Mouse (Mus musculus): ENCODE results near the gene Plxnd1. TPM values are rescaled to one million over a fixed set of nuclear protein-coding genes. Genes with fewer than 3 reads are reported as not detected.
A peak's percentile ranks its signal among the peaks of the same experiment; 100 is the strongest.

Gene Plxnd1
- polyA plus RNA-seq, 1 experiment from 2014 or later = 14.7 TPM

- ATAC-seq (ENCODE audit: low FRiP score) (no peak), DNase-seq (ENCODE audit: low spot score) (no peak)
- Histone ChIP-seq H3K9ac (no peak overlapping the region), H3K27me3 (ENCODE audit: control insufficient read depth, insufficient read depth, low read length) (no peaks in the 10 kb centered on the region), H3K4me1 (replicated peaks; ENCODE audit: control insufficient read depth, insufficient read depth, low read length) (no peaks in the 10 kb centered on the region), H3K4me3 (replicated peaks; ENCODE audit: low read length) (no peak overlapping the region), H3K4me2 (replicated peaks) (no peak overlapping the region), H3K36me3 (replicated peaks; ENCODE audit: control insufficient read depth, insufficient read depth) (no peaks in the 10 kb centered on the region), H3K9me3 (ENCODE audit: control insufficient read depth, low read length) (no peaks in the 10 kb centered on the region), H3K27ac (no peak overlapping the region)
- 65% methylated on average over 7 of the region's 7 CpGs for WGBS
These were observed 9.3 kb upstream of the Plxnd1 start for GRCm38 (mm10) chr6:116004069-116004468.

- no peak overlapping the region for H3K4me3 ChIP-seq (replicated peaks; ENCODE audit: low read length)
- DNase-seq (ENCODE audit: low spot score) = no peak
- 82% methylated on average over 5 of the region's 5 CpGs for WGBS
- H3K4me1 ChIP-seq (replicated peaks; ENCODE audit: control insufficient read depth, insufficient read depth, low read length) = no peaks in the 10 kb centered on the region
- no peak overlapping the region for H3K4me2 ChIP-seq (replicated peaks)
- ATAC-seq (ENCODE audit: low FRiP score) = no peak
- no peaks in the 10 kb centered on the region for H3K27me3 ChIP-seq (ENCODE audit: control insufficient read depth, insufficient read depth, low read length)
- no peaks in the 10 kb centered on the region for H3K36me3 ChIP-seq (replicated peaks; ENCODE audit: control insufficient read depth, insufficient read depth)
- no peaks in the 10 kb centered on the region for H3K9me3 ChIP-seq (ENCODE audit: control insufficient read depth, low read length)
- H3K27ac ChIP-seq = no peak overlapping the region
- no peak overlapping the region for H3K9ac ChIP-seq
These were observed 8.7 kb upstream of the Plxnd1 start for GRCm38 (mm10) chr6:116003516-116003915.

- no peaks in the 10 kb centered on the region for H3K27me3 ChIP-seq (ENCODE audit: control insufficient read depth, insufficient read depth, low read length)
- no peak overlapping the region for H3K9ac ChIP-seq
- no peaks in the 10 kb centered on the region for H3K4me1 ChIP-seq (replicated peaks; ENCODE audit: control insufficient read depth, insufficient read depth, low read length)
- no peaks in the 10 kb centered on the region for H3K36me3 ChIP-seq (replicated peaks; ENCODE audit: control insufficient read depth, insufficient read depth)
- 69% methylated on average over 12 of the region's 12 CpGs for WGBS
- H3K4me3 ChIP-seq (replicated peaks; ENCODE audit: low read length) = no peak overlapping the region
- no peak overlapping the region for H3K27ac ChIP-seq
- no peaks in the 10 kb centered on the region for H3K9me3 ChIP-seq (ENCODE audit: control insufficient read depth, low read length)
- DNase-seq (ENCODE audit: low spot score) (no peak), ATAC-seq (ENCODE audit: low FRiP score) (no peak)
- no peak overlapping the region for H3K4me2 ChIP-seq (replicated peaks)
These were observed 7.7 kb upstream of the Plxnd1 start for GRCm38 (mm10) chr6:116002311-116003104.

GRCm38 (mm10) chr6:116000851-116001250 lies 6.0 kb upstream of the Plxnd1 start:
- H3K9me3 ChIP-seq (ENCODE audit: control insufficient read depth, low read length) = no peaks in the 10 kb centered on the region
- no peak for ATAC-seq (ENCODE audit: low FRiP score)
- 93% methylated on average over 5 of the region's 5 CpGs for WGBS

GRCm38 (mm10) chr6:115999227-115999626 lies 4.4 kb upstream of the Plxnd1 start:
- Histone ChIP-seq H3K27ac (no peak overlapping the region), H3K27me3 (ENCODE audit: control insufficient read depth, insufficient read depth, low read length) (peaks cover 10% of the 10 kb centered on the region), H3K4me3 (replicated peaks; ENCODE audit: low read length) (no peak overlapping the region), H3K9ac (no peak overlapping the region), H3K4me1 (replicated peaks; ENCODE audit: control insufficient read depth, insufficient read depth, low read length) (peaks cover 4% of the 10 kb centered on the region; the same call in 1 of the 2 replicates), H3K4me2 (replicated peaks) (no peak overlapping the region), H3K36me3 (replicated peaks; ENCODE audit: control insufficient read depth, insufficient read depth) (no peaks in the 10 kb centered on the region), H3K9me3 (ENCODE audit: control insufficient read depth, low read length) (no peaks in the 10 kb centered on the region)
- DNase-seq (ENCODE audit: low spot score) (no peak), ATAC-seq (ENCODE audit: low FRiP score) (no peak)
- WGBS = 76% methylated on average over 2 of the region's 2 CpGs

More at GRCm38 (mm10) chr6:116000851-116001250, 6.0 kb upstream of the Plxnd1 start:
- no peak overlapping the region for H3K4me2 ChIP-seq (replicated peaks)
- H3K36me3 ChIP-seq (replicated peaks; ENCODE audit: control insufficient read depth, insufficient read depth) = no peaks in the 10 kb centered on the region
- no peaks in the 10 kb centered on the region for H3K4me1 ChIP-seq (replicated peaks; ENCODE audit: control insufficient read depth, insufficient read depth, low read length)
- no peak for DNase-seq (ENCODE audit: low spot score)
- no peak overlapping the region for H3K27ac ChIP-seq
- no peak overlapping the region for H3K4me3 ChIP-seq (replicated peaks; ENCODE audit: low read length)
- peaks cover 4% of the 10 kb centered on the region for H3K27me3 ChIP-seq (ENCODE audit: control insufficient read depth, insufficient read depth, low read length)
- no peak overlapping the region for H3K9ac ChIP-seq

GRCm38 (mm10) chr6:115998758-115999157 lies 4.0 kb upstream of the Plxnd1 start:
- no peak for ATAC-seq (ENCODE audit: low FRiP score)
- Histone ChIP-seq H3K4me1 (replicated peaks; ENCODE audit: control insufficient read depth, insufficient read depth, low read length) (peaks cover 7% of the 10 kb centered on the region; the same call in 1 of the 2 replicates), H3K9me3 (ENCODE audit: control insufficient read depth, low read length) (no peaks in the 10 kb centered on the region), H3K36me3 (replicated peaks; ENCODE audit: control insufficient read depth, insufficient read depth) (no peaks in the 10 kb centered on the region), H3K4me2 (replicated peaks) (no peak overlapping the region), H3K9ac (no peak overlapping the region), H3K4me3 (replicated peaks; ENCODE audit: low read length) (no peak overlapping the region), H3K27me3 (ENCODE audit: control insufficient read depth, insufficient read depth, low read length) (peaks cover 15% of the 10 kb centered on the region), H3K27ac (no peak overlapping the region; the same call in 1 of the 2 replicates)
- no peak for DNase-seq (ENCODE audit: low spot score)
- 73% methylated on average over 7 of the region's 7 CpGs for WGBS

GRCm38 (mm10) chr6:115997726-115998311 lies 3.0 kb upstream of the Plxnd1 start:
- DNase-seq (ENCODE audit: low spot score) = no peak
- Histone ChIP-seq H3K9me3 (ENCODE audit: control insufficient read depth, low read length) (no peaks in the 10 kb centered on the region), H3K4me3 (replicated peaks; ENCODE audit: low read length) (no peak overlapping the region), H3K27ac (no peak overlapping the region; the same call in 1 of the 2 replicates), H3K9ac (no peak overlapping the region), H3K4me2 (replicated peaks) (no peak overlapping the region), H3K4me1 (replicated peaks; ENCODE audit: control insufficient read depth, insufficient read depth, low read length) (peaks cover 7% of the 10 kb centered on the region; the same call in 1 of the 2 replicates), H3K27me3 (ENCODE audit: control insufficient read depth, insufficient read depth, low read length) (peaks cover 24% of the 10 kb centered on the region), H3K36me3 (replicated peaks; ENCODE audit: control insufficient read depth, insufficient read depth) (no peaks in the 10 kb centered on the region)
- ATAC-seq (ENCODE audit: low FRiP score) = no peak
- 31% methylated on average over 3 of the region's 3 CpGs for WGBS

- Histone ChIP-seq H3K9ac (no peak overlapping the region), H3K9me3 (ENCODE audit: control insufficient read depth, low read length) (no peaks in the 10 kb centered on the region), H3K36me3 (replicated peaks; ENCODE audit: control insufficient read depth, insufficient read depth) (no peaks in the 10 kb centered on the region), H3K4me2 (replicated peaks) (no peak overlapping the region), H3K4me3 (replicated peaks; ENCODE audit: low read length) (no peak overlapping the region), H3K27ac (no peak overlapping the region), H3K27me3 (ENCODE audit: control insufficient read depth, insufficient read depth, low read length) (peaks cover 38% of the 10 kb centered on the region), H3K4me1 (replicated peaks; ENCODE audit: control insufficient read depth, insufficient read depth, low read length) (peaks cover 7% of the 10 kb centered on the region; the same call in 1 of the 2 replicates)
- DNase-seq (ENCODE audit: low spot score) (no peak), ATAC-seq (ENCODE audit: low FRiP score) (no peak)
- 34% methylated on average over 6 of the region's 6 CpGs for WGBS
These were observed 1.5 kb upstream of the Plxnd1 start for GRCm38 (mm10) chr6:115996171-115996851.

- Histone ChIP-seq H3K4me3 (replicated peaks; ENCODE audit: low read length) (no peak overlapping the region), H3K27ac (peak overlapping the region; percentile 21; the same call in 1 of the 2 replicates), H3K27me3 (ENCODE audit: control insufficient read depth, insufficient read depth, low read length) (peaks cover 38% of the 10 kb centered on the region), H3K9me3 (ENCODE audit: control insufficient read depth, low read length) (no peaks in the 10 kb centered on the region), H3K36me3 (replicated peaks; ENCODE audit: control insufficient read depth, insufficient read depth) (no peaks in the 10 kb centered on the region), H3K4me1 (replicated peaks; ENCODE audit: control insufficient read depth, insufficient read depth, low read length) (peaks cover 7% of the 10 kb centered on the region; the same call in 1 of the 2 replicates), H3K9ac (no peak overlapping the region), H3K4me2 (replicated peaks) (peak overlapping the region; percentile 84; the same call in 1 of the 2 replicates)
- DNase-seq (ENCODE audit: low spot score) = no peak
- no peak for ATAC-seq (ENCODE audit: low FRiP score)
- 58% methylated on average over 4 of the region's 4 CpGs for WGBS
These were observed 731 bp upstream of the Plxnd1 start for GRCm38 (mm10) chr6:115995531-115995941.
